Mouse (Mus musculus) liver, embryonic 14.5 days (tissue): ENCODE measurements around the gene Cpeb3.

Source experiments
- CTCF ChIP-seq: IDR thresholded peaks from 2 replicates; pipeline ENCODE4 v1.5.1; 2016; ENCODE audit warnings: antibody characterized with exemption, low read depth, control low read depth
- EP300 ChIP-seq: IDR thresholded peaks from 2 replicates; pipeline ENCODE4 v1.6.1; 2016; ENCODE audit warnings: antibody characterized with exemption, low read depth

DNA sequence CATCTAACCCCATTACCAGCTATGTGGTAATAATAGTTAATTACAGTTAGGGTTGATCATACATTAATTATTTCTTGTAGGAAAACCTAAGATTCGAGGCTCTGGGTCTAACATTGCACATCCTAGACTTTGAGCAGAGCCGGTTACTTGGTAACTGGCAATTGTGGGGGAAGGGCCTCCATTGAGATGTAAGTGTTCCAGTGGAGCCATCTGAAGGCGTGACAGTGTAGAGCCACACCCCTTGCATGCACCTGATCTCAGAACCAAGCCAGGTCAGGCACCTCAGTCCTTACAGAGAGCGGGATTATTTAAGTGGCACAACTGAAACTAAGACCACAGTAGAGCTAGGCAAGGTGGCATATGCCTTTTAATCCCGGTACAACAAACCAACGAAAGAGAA is 194.9 kb downstream of the Cpeb3 start:
- TF ChIP-seq EP300, result no peak
- TF ChIP-seq CTCF, result no peak
